Mouse (Mus musculus) ovary, adult 2 months (tissue): ENCODE data around the gene Mog. TPM values are rescaled to one million over a fixed set of nuclear protein-coding genes. Genes with fewer than 3 reads are reported as not detected.

ENCODE experiments used
- polyA plus RNA-seq: library from polyadenylated mRNA; depleted of rRNA; stranded (reverse); fragments of >200 nt; gene quantifications from 2 replicates; pipeline ENCODE4 v1.2.3, GENCODE M21; 2012; rRNA removed

Mog gene
- polyA plus RNA-seq = not detected in 2 replicates

DNA sequence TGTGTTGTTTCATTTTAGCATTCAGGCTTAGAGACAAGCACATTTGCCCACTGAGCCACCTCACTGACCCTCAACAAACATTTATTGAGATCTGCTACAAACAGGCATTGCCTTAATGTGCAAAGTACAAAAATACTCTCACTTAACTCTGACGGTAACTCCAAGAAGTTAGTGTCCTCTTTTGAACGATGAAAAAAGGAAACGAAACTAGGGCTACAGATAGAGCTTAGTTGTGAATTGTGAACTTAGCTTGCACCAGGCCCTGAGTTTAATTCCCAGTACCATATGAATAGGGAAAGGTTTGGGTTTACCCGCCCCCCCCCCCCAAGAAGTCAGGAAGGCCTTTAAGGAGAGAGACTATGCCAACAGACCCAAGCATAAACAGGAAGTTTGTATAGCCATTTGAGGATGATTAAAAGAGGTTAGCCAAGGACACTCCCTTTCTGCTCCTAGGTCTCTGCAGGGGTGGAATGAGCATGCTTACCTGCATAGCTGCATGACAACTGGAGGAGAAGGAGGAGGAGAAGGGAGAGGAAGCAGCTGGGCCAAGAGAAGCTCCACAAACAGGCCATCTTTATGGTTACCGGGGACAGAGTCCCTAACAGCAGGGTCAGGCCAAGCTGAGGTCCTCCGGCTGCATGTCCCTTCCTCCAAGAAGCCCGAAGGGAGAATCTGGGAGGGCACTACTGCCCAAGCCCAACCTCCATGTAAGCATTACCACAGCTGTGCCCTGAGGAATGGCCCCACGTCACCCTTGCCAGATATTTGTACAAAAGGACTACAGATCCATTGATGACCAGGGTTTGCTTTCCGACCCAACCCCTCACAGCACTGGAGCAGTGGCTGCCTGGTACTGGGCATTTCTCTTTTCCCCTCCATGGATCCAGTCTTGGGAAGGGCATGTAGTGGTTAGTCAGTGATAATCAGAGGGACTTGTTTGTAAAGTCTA is at the start of gene Mog:
Mog (minus strand) TSS at position 771 of the 949 bp plus-strand sequence.

DNA sequence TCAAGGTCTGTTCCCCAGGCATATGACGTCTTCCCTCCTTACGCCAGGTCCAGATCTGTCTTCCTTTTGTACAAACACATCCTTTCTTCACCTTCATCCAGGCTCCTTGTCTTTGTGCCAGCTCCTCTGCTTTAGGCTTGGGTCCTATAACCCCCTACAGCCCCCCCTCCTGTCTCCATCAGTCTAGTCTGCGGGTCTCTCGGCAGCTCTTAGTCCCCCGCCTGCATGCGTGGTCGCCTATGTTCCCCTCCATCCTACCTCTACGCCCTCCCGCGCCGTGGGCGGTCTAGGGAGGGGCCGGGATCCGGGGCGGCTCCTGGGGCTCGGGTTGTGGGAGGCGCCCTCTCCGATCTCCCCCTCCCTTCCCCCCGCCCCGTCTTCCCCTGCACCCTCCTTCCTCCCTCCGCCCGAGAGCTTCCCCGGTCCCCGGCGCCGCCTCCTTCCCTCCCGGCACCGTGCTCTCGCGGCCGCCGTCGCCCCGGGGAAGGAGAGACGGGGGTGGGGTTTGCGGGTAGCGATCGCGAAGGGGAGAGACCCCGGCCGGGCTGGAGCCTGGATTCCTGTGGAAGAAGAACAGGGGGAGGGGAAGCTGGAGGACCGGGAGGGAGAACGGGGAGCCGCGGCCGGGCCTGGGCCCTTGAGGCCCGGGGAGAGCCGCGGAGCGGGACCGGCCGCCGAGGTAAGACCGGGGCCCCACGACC is 22.6 kb upstream of the Mog start, which contains the start of gene Gabbr1:
Gabbr1 (plus strand) TSS at position 356 of the 701 bp plus-strand sequence.

GRCm38 (mm10) chr17:37000863-37001262 is 22.3 kb downstream of the Mog start, which contains the start of gene Zfp57:
Zfp57 (plus strand) TSS chr17:37001163.

DNA sequence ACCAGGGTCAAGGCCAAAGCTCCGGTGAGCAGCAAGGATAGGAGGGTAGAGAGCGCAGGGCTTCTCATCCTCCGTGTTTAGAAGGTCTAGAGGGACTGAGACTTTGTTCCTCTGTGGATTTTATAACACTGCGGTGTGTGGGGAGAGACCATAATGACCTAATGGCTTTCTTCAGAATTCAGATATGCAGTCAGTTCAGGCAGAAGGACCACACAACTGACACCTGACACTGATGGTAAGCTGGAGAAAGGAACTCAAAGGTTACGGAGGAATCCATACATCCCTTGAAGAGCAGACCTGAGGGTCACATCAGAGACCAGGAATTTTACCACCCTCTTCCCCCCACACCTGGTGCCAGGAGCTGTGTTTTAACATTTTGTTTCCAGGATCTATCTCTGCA is 33.8 kb downstream of the Mog start, which contains the start of gene H2-M5:
H2-M5 (minus strand) TSS at position 101 of the 400 bp plus-strand sequence.

DNA sequence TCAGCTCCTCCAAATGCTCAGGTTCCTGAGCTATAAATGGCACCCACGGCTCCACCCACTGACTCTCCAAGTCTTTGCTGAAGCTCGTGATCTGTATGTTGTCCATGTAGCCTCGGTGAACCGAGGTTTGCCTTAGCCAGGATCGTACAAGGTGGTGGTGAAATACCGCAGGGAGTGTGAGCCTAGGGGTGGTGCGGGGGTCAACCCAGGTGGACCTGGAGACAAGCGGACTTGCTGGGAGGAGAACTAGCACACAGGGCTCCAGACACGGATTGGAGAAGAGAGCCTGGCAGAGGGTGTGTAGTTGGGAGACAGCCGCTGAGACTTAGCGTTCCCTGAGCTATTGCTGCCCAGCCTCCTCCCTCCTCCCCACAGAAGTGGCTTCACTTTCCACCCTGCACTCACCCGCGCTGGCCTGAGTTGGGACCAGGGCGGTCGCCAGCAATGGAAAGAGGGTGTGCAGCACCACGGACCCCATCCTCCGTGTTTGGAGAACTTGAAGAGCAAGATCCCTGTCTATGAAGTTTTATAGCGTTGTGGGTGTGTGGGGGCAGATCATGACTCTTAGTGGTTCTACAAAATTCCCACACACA is 41.9 kb downstream of the Mog start, which contains the start of gene 2410137M14Rik:
2410137M14Rik (minus strand) TSS at position 17 of the 593 bp plus-strand sequence.

Other genes starting within 250 kb of the Mog start
- not detected in 2 replicates for gene H2-M10.6, start 211.2 kb downstream of the Mog start, polyA plus RNA-seq
- gene Trim26, start 186.3 kb downstream of the Mog start, polyA plus RNA-seq = 54.2 and 58.7 TPM in 2 replicates
- gene Trim15, start 156.2 kb downstream of the Mog start, polyA plus RNA-seq = 0.43 and 1.4 TPM in 2 replicates
- gene Trim10, start 153.8 kb downstream of the Mog start, polyA plus RNA-seq = 0.10 TPM in 1 of 2 replicates, not detected in the other
- 0.14 and 0.17 TPM in 2 replicates for gene Trim40, start 133.3 kb downstream of the Mog start, polyA plus RNA-seq
- gene Trim31, start 125.3 kb downstream of the Mog start, polyA plus RNA-seq = not detected in 2 replicates
- 2.8 and 4.4 TPM in 2 replicates for gene Rnf39, start 80.5 kb downstream of the Mog start, polyA plus RNA-seq
- gene Ppp1r11, start 71.7 kb downstream of the Mog start, polyA plus RNA-seq = 24.8 and 31.2 TPM in 2 replicates
- gene Znrd1, start 64.8 kb downstream of the Mog start, polyA plus RNA-seq = 26.6 and 33.4 TPM in 2 replicates
- 0.36 and 1.5 TPM in 2 replicates for gene Znrd1as, start 64.8 kb downstream of the Mog start, polyA plus RNA-seq
- gene 2410137M14Rik, start 42.2 kb downstream of the Mog start, polyA plus RNA-seq = not detected in 2 replicates
- 0.54 and 1.4 TPM in 2 replicates for gene H2-M5, start 33.9 kb downstream of the Mog start, polyA plus RNA-seq
- gene Zfp57, start 22.2 kb downstream of the Mog start, polyA plus RNA-seq = 16.9 and 20.7 TPM in 2 replicates
- gene Gabbr1, start 22.6 kb upstream of the Mog start, polyA plus RNA-seq = 60.3 and 72.3 TPM in 2 replicates
- not detected in 2 replicates for gene Olfr90, start 65.1 kb upstream of the Mog start, polyA plus RNA-seq
- not detected in 2 replicates for gene Olfr91, start 74.9 kb upstream of the Mog start, polyA plus RNA-seq
- gene Olfr92, start 96.7 kb upstream of the Mog start, polyA plus RNA-seq = not detected in 2 replicates
- gene Olfr93, start 138.1 kb upstream of the Mog start, polyA plus RNA-seq = not detected in 2 replicates
- not detected in 2 replicates for gene Ubd, start 170.5 kb upstream of the Mog start, polyA plus RNA-seq
- not detected in 2 replicates for gene Olfr94, start 177.6 kb upstream of the Mog start, polyA plus RNA-seq
- gene Olfr95, start 189.7 kb upstream of the Mog start, polyA plus RNA-seq = not detected in 2 replicates
- not detected in 2 replicates for gene Olfr96, start 196.7 kb upstream of the Mog start, polyA plus RNA-seq
- not detected in 2 replicates for gene Olfr97, start 213.9 kb upstream of the Mog start, polyA plus RNA-seq
- not detected in 2 replicates for gene Olfr98, start 240.4 kb upstream of the Mog start, polyA plus RNA-seq
- 11.7 and 12.1 TPM in 2 replicates for gene H2-M3, start 246.8 kb upstream of the Mog start, polyA plus RNA-seq